Comparison of ENCODE assay signal across 9 mouse cellular contexts in genomic region chr9:35128995-35129418, GRCm38 (mm10). TPM values are rescaled to one million over a fixed set of nuclear protein-coding genes. Genes with fewer than 3 reads are reported as not detected.
A peak's percentile ranks its signal among the peaks of the same experiment; 100 is the strongest.
DNase-seq lines count a peak whose midpoint lies in the region; ATAC-seq and TF ChIP-seq lines count a peak whose summit lies in the region.
"Had no signal": no experiment of that assay in that cellular context is flagged by ENCODE, and none has a peak within 500 bp of the region (broad histone marks: within the 10 kb centered on the region; RNA-seq: fewer than 3 reads in every experiment).

No protein-coding gene starts in this region.

- no peak for ATAC-seq in liver, embryonic 11.5 days (replicated peaks; ENCODE audit: low FRiP score)

- H3K4me3 ChIP-seq in kidney, adult 2 months (ENCODE audit: insufficient read depth, low read depth, low read length) = peak overlapping the region; percentile 7; the same call in 1 of the 2 replicates
- H3K4me3 ChIP-seq in liver, embryonic 11.5 days (ENCODE audit: low read depth, low read length) = no peak overlapping the region

- H3K27ac ChIP-seq in kidney, adult 2 months (ENCODE audit: insufficient read depth, low read depth, low read length) = peak overlapping the region; percentile 54; the same call in 1 of the 2 replicates
- H3K27ac ChIP-seq in liver, embryonic 11.5 days (ENCODE audit: low read depth, low read length) = peak overlapping the region; percentile 56; the same call in 1 of the 2 replicates

- no peaks in the 10 kb centered on the region for H3K27me3 ChIP-seq in kidney, adult 2 months (replicated peaks; ENCODE audit: control insufficient read depth, insufficient read depth, low read length)
- no peaks in the 10 kb centered on the region for H3K27me3 ChIP-seq in liver, embryonic 11.5 days (replicated peaks; ENCODE audit: control insufficient read depth, insufficient read depth, low read length)

- WGBS in kidney, adult 2 months = 40% methylated on average over 9 of the region's 9 CpGs
- 82% methylated on average over 9 of the region's 9 CpGs for WGBS in liver, embryonic 11.5 days

- no peaks in the 10 kb centered on the region for H3K36me3 ChIP-seq in kidney, adult 2 months (ENCODE audit: control insufficient read depth, insufficient read depth, low read length)
- peaks cover 14% of the 10 kb centered on the region; the same call in 1 of the 2 replicates for H3K36me3 ChIP-seq in liver, embryonic 11.5 days (ENCODE audit: control insufficient read depth, insufficient read depth, low read length)

- no peaks in the 10 kb centered on the region for H3K9me3 ChIP-seq in liver, embryonic 11.5 days (ENCODE audit: control insufficient read depth, low read length)

- no peak overlapping the region for H3K4me2 ChIP-seq in liver, embryonic 11.5 days

- no peak overlapping the region for H3K9ac ChIP-seq in liver, embryonic 11.5 days (ENCODE audit: low read depth, low read length)

- TF ChIP-seq CTCF in kidney, adult 2 months (conservative IDR thresholded peaks at IDR 0.05; ENCODE audit: insufficient read depth, insufficient read length, low read depth, low read length) = no peak

- peaks cover 6% of the 10 kb centered on the region; the same call in 1 of the 2 replicates for H3K4me1 ChIP-seq in kidney, adult 2 months (ENCODE audit: control insufficient read depth, insufficient read depth, low read length)
- peaks cover 13% of the 10 kb centered on the region for H3K4me1 ChIP-seq in liver, embryonic 11.5 days (replicated peaks; ENCODE audit: control insufficient read depth, insufficient read depth, low read length)

- peak; percentile 92 for DNase-seq in heart, adult 11 months
- DNase-seq in heart, postnatal 14 days = no peak
- DNase-seq in kidney, adult 2 months = peak; percentile 79
- DNase-seq in liver, embryonic 11.5 days (ENCODE audit: low spot score) = no peak
- peak; percentile 38 for DNase-seq in lung, postnatal 25 days (ENCODE audit: low spot score)
- no peak for DNase-seq in right cerebral cortex, adult 2 months (ENCODE audit: low spot score in 2 of 2)
- DNase-seq in thymus, postnatal 10 days (ENCODE audit: low spot score in 2 of 2) = no peak
- no peak for DNase-seq in layer of hippocampus, adult 9-10 months (ENCODE audit: low spot score)
- DNase-seq: cerebellum, adult 11-12 months had no signal

- intact Hi-C loops in heart, postnatal 14 days (cut with DNase I) = no loop called here

- TF ChIP-seq POLR2A in kidney, adult 2 months (IDR thresholded peaks at IDR 0.05; ENCODE audit: low read depth, low read length) = no peak

RNA-seq across cellular contexts. Expression of gene St3gal4, which starts 9.9 kb away (rescaled TPM):
- 10 to 100 TPM; 36.2 to 38.3 TPM for total RNA-seq in heart, postnatal 14 days (2021)
- 4.7 and 5.0 TPM in 2 replicates for polyA plus RNA-seq in kidney, adult 2 months (2012; rRNA removed)
- 34.8 and 40.1 TPM in 2 replicates for polyA plus RNA-seq in liver, embryonic 11.5 days (2014; fragmentation: Nextera tagmentation; extraction: Ambion mirVana)

RNA-seq across cellular contexts. Expression of gene Dcps, which starts 46.9 kb away (rescaled TPM):
- 10 to 100 TPM; 14.2 to 17.1 TPM for total RNA-seq in heart, postnatal 14 days (2021)
- polyA plus RNA-seq in kidney, adult 2 months (2012; rRNA removed) = 36.2 and 41.1 TPM in 2 replicates
- 90.9 and 95.2 TPM in 2 replicates for polyA plus RNA-seq in liver, embryonic 11.5 days (2014; fragmentation: Nextera tagmentation; extraction: Ambion mirVana)

Comparison
In these comparisons a context has a peak if more than half of its experiments do, and no peak if none do; other contexts are left out.
1. DNase-seq: peak in heart, adult 11 months (single experiment), kidney, adult 2 months (single experiment) and lung, postnatal 25 days (single experiment); none in heart, postnatal 14 days (0 of 2), liver, embryonic 11.5 days (single experiment), right cerebral cortex, adult 2 months (0 of 2), thymus, postnatal 10 days (0 of 2) and layer of hippocampus, adult 9-10 months (single experiment).